ENCODE assay signal across 10 mouse cellular contexts in the genomic region with DNA sequence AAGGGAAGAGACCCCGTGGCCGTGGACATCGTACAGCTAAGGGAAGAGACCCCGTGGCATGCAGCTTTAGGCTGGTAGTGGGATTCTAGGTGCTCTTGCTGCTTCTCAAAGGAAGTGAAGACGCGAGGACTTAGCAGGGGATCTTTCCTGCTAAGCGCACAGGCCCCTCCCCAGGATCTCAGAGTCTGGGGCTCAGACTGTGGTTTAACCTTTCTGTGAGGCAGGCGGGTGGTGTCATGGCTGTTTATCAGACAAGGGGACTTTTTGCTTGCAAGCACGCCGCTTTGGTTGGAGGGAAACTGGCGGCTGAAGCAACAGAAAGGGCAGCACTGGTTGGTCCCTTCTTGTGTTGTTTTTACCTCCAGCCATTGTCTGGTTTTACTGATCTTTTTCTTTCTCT. TPM values are rescaled to one million over a fixed set of nuclear protein-coding genes. Genes with fewer than 3 reads are reported as not detected.
A peak's percentile ranks its signal among the peaks of the same experiment; 100 is the strongest.
DNase-seq lines count a peak whose midpoint lies in the region; ATAC-seq and TF ChIP-seq lines count a peak whose summit lies in the region.
"Had no signal": no experiment of that assay in that cellular context is flagged by ENCODE, and none has a peak within 500 bp of the region (broad histone marks: within the 10 kb centered on the region; RNA-seq: fewer than 3 reads in every experiment).

No protein-coding gene starts in this region.

- 0 out of 2 replicates have a peak overlapping the region, but pooled peaks have one; percentile 1 for H3K27ac ChIP-seq in heart, embryonic 15.5 days
- H3K27ac ChIP-seq in bone marrow macrophage, adult 2 months (ENCODE audit: insufficient read depth, low read depth, low read length) = no peak overlapping the region
- H3K27ac ChIP-seq in neural tube, embryonic 14.5 days (ENCODE audit: low read depth, low read length) = no peak overlapping the region
- H3K27ac ChIP-seq: embryonic facial prominence, embryonic 15.5 days; limb, embryonic 12.5 days had no signal

- peaks cover 8% of the 10 kb centered on the region for H3K4me1 ChIP-seq in heart, embryonic 15.5 days (replicated peaks)
- H3K4me1 ChIP-seq in bone marrow macrophage, adult 2 months (ENCODE audit: control insufficient read depth, insufficient read depth, low read length) = no peaks in the 10 kb centered on the region
- H3K4me1 ChIP-seq in neural tube, embryonic 14.5 days (ENCODE audit: control insufficient read depth, insufficient read depth, low read length) = no peaks in the 10 kb centered on the region
- H3K4me1 ChIP-seq: limb, embryonic 12.5 days had no signal

- H3K9me3 ChIP-seq in heart, embryonic 15.5 days (replicated peaks) = no peaks in the 10 kb centered on the region
- no peaks in the 10 kb centered on the region for H3K9me3 ChIP-seq in neural tube, embryonic 14.5 days (ENCODE audit: control insufficient read depth, low read length)
- H3K9me3 ChIP-seq: embryonic facial prominence, embryonic 15.5 days; limb, embryonic 12.5 days had no signal

- H3K4me2 ChIP-seq in heart, embryonic 15.5 days = peak overlapping the region; percentile 30
- 0 out of 2 replicates have a peak overlapping the region, but pooled peaks have one; percentile 8 for H3K4me2 ChIP-seq in neural tube, embryonic 14.5 days (ENCODE audit: low read depth, low read length)
- H3K4me2 ChIP-seq: embryonic facial prominence, embryonic 15.5 days; limb, embryonic 12.5 days had no signal

- TF ChIP-seq CTCF in bone marrow macrophage, adult 2 months (IDR thresholded peaks at IDR 0.05; ENCODE audit: low read depth, low read length) = no peak

- H3K9ac ChIP-seq in heart, embryonic 15.5 days = 0 out of 2 replicates have a peak overlapping the region, but pooled peaks have one; percentile 32
- H3K9ac ChIP-seq in neural tube, embryonic 14.5 days (replicated peaks; ENCODE audit: low read depth, low read length) = no peak overlapping the region
- H3K9ac ChIP-seq: embryonic facial prominence, embryonic 15.5 days; limb, embryonic 12.5 days had no signal

- 20% methylated on average over 11 of the region's 11 CpGs for WGBS in heart, embryonic 15.5 days
- WGBS in neural tube, embryonic 14.5 days = 9% methylated on average over 11 of the region's 11 CpGs

- 0 out of 2 replicates have a peak overlapping the region, but pooled peaks have one; percentile 12 for H3K4me3 ChIP-seq in heart, embryonic 15.5 days
- H3K4me3 ChIP-seq in bone marrow macrophage, adult 2 months (ENCODE audit: insufficient read depth, low read length) = peak overlapping the region; percentile 11; the same call in 1 of the 2 replicates
- H3K4me3 ChIP-seq in neural tube, embryonic 14.5 days (ENCODE audit: low read depth, low read length) = no peak overlapping the region
- H3K4me3 ChIP-seq: embryonic facial prominence, embryonic 15.5 days; limb, embryonic 12.5 days had no signal

- H3K36me3 ChIP-seq in heart, embryonic 15.5 days = no peaks in the 10 kb centered on the region; the same call in 1 of the 2 replicates
- H3K36me3 ChIP-seq in neural tube, embryonic 14.5 days (ENCODE audit: control insufficient read depth, insufficient read depth, low read length) = peaks cover 70% of the 10 kb centered on the region

- DNase-seq in heart, postnatal 4 days = no peak
- DNase-seq in layer of hippocampus, postnatal 36 days = no peak
- no peak for DNase-seq in cerebellum, adult 8-10 months
- no peak for DNase-seq in layer of hippocampus, adult 18-20 months (ENCODE audit: low spot score in 2 of 2)

- no peaks in the 10 kb centered on the region; the same call in 1 of the 2 replicates for H3K27me3 ChIP-seq in heart, embryonic 15.5 days
- no peaks in the 10 kb centered on the region for H3K27me3 ChIP-seq in neural tube, embryonic 14.5 days (ENCODE audit: control insufficient read depth, insufficient read depth, low read length)
- H3K27me3 ChIP-seq: embryonic facial prominence, embryonic 15.5 days; limb, embryonic 12.5 days had no signal

- ATAC-seq in heart, embryonic 15.5 days (replicated peaks; ENCODE audit: insufficient number of reproducible peaks, insufficient read depth, low FRiP score, low read depth) = no peak
- peak; percentile 91 for ATAC-seq in inflammation-experienced regulatory T-cells, adult 6 months
- ATAC-seq in neural tube, embryonic 14.5 days (ENCODE audit: low read depth) = no peak

- no peak for TF ChIP-seq POLR2A in bone marrow macrophage, adult 2 months (IDR thresholded peaks at IDR 0.05; ENCODE audit: borderline replicate concordance, low read depth, low read length)

RNA-seq across cellular contexts. Expression of gene Ikzf4, which starts 8.8 kb away (rescaled TPM):
- 1.3 and 1.4 TPM in 2 replicates for polyA plus RNA-seq in heart, embryonic 15.5 days (2015; fragmentation: Nextera tagmentation; extraction: Ambion mirVana)
- 1 to 10 TPM; 1.7 to 2.4 TPM for total RNA-seq in heart, postnatal 4 days (2021)
- polyA plus RNA-seq in bone marrow macrophage, adult 2 months (2012; ENCODE audit: insufficient read depth, insufficient read length, missing spikeins) = not detected in 2 replicates
- polyA plus RNA-seq in inflammation-experienced regulatory T-cells, adult 6 months (2017; shearing (Covaris generic)) = 100 to 1,000 TPM in 2 of 3 experiments, 10 to 100 TPM in 1; 76.5 to 154 (median 110) TPM
- 20.3 and 22.9 TPM in 2 replicates for polyA plus RNA-seq in neural tube, embryonic 14.5 days (2014; fragmentation: Nextera tagmentation; extraction: Ambion mirVana)
- 10 to 100 TPM; 14.8 to 15.5 TPM for total RNA-seq in layer of hippocampus, postnatal 36 days (2021)
- total RNA-seq in layer of hippocampus, adult 18-20 months (2021) = 10 to 100 TPM; 15.5 to 16.5 TPM

RNA-seq across cellular contexts. Expression of gene Rps26, which starts 10.5 kb away (rescaled TPM):
- 359 and 409 TPM in 2 replicates for polyA plus RNA-seq in heart, embryonic 15.5 days (2015; fragmentation: Nextera tagmentation; extraction: Ambion mirVana)
- 100 to 1,000 TPM; 505 to 516 TPM for total RNA-seq in heart, postnatal 4 days (2021)
- polyA plus RNA-seq in bone marrow macrophage, adult 2 months (2012; ENCODE audit: insufficient read depth, insufficient read length, missing spikeins) = 886 and 996 TPM in 2 replicates
- polyA plus RNA-seq in inflammation-experienced regulatory T-cells, adult 6 months (2017; shearing (Covaris generic)) = 1,000 to 10,000 TPM; 1,205 to 1,760 (median 1,564) TPM
- polyA plus RNA-seq in neural tube, embryonic 14.5 days (2014; fragmentation: Nextera tagmentation; extraction: Ambion mirVana) = 454 and 493 TPM in 2 replicates
- 100 to 1,000 TPM; 288 to 319 TPM for total RNA-seq in layer of hippocampus, postnatal 36 days (2021)
- total RNA-seq in layer of hippocampus, adult 18-20 months (2021) = 100 to 1,000 TPM; 273 to 330 TPM

RNA-seq across cellular contexts. Expression of gene Suox, which starts 36.9 kb away (rescaled TPM):
- 11.1 and 14.4 TPM in 2 replicates for polyA plus RNA-seq in heart, embryonic 15.5 days (2015; fragmentation: Nextera tagmentation; extraction: Ambion mirVana)
- 10 to 100 TPM; 11.6 to 12.1 TPM for total RNA-seq in heart, postnatal 4 days (2021)
- polyA plus RNA-seq in bone marrow macrophage, adult 2 months (2012; ENCODE audit: insufficient read depth, insufficient read length, missing spikeins) = 6.3 and 7.2 TPM in 2 replicates
- 10 to 100 TPM; 17.0 to 29.7 (median 24.3) TPM for polyA plus RNA-seq in inflammation-experienced regulatory T-cells, adult 6 months (2017; shearing (Covaris generic))
- polyA plus RNA-seq in neural tube, embryonic 14.5 days (2014; fragmentation: Nextera tagmentation; extraction: Ambion mirVana) = 13.1 and 14.6 TPM in 2 replicates
- total RNA-seq in layer of hippocampus, postnatal 36 days (2021) = 10 to 100 TPM; 11.4 to 14.2 TPM
- total RNA-seq in layer of hippocampus, adult 18-20 months (2021) = 10 to 100 TPM; 12.8 to 13.9 TPM

RNA-seq across cellular contexts. Expression of gene Erbb3, which starts 47.6 kb away (rescaled TPM):
- 3.4 and 5.0 TPM in 2 replicates for polyA plus RNA-seq in heart, embryonic 15.5 days (2015; fragmentation: Nextera tagmentation; extraction: Ambion mirVana)
- total RNA-seq in heart, postnatal 4 days (2021) = 1 to 10 TPM; 7.1 to 8.2 TPM
- 2.2 and 2.6 TPM in 2 replicates for polyA plus RNA-seq in bone marrow macrophage, adult 2 months (2012; ENCODE audit: insufficient read depth, insufficient read length, missing spikeins)
- polyA plus RNA-seq in inflammation-experienced regulatory T-cells, adult 6 months (2017; shearing (Covaris generic)) = 1 to 10 TPM; 2.6 to 9.3 (median 3.9) TPM
- polyA plus RNA-seq in neural tube, embryonic 14.5 days (2014; fragmentation: Nextera tagmentation; extraction: Ambion mirVana) = 1.4 and 6.0 TPM in 2 replicates
- total RNA-seq in layer of hippocampus, postnatal 36 days (2021) = 1 to 10 TPM; 7.8 to 8.0 TPM
- 1 to 10 TPM; 7.1 to 7.5 TPM for total RNA-seq in layer of hippocampus, adult 18-20 months (2021)

RNA-seq across cellular contexts. Expression of gene Rab5b, which starts 59.1 kb away (rescaled TPM):
- 61.0 and 67.8 TPM in 2 replicates for polyA plus RNA-seq in heart, embryonic 15.5 days (2015; fragmentation: Nextera tagmentation; extraction: Ambion mirVana)
- total RNA-seq in heart, postnatal 4 days (2021) = 10 to 100 TPM; 65.1 to 66.3 TPM
- 123 and 131 TPM in 2 replicates for polyA plus RNA-seq in bone marrow macrophage, adult 2 months (2012; ENCODE audit: insufficient read depth, insufficient read length, missing spikeins)
- polyA plus RNA-seq in inflammation-experienced regulatory T-cells, adult 6 months (2017; shearing (Covaris generic)) = 10 to 100 TPM; 44.3 to 69.5 (median 63.9) TPM
- polyA plus RNA-seq in neural tube, embryonic 14.5 days (2014; fragmentation: Nextera tagmentation; extraction: Ambion mirVana) = 87.4 and 98.6 TPM in 2 replicates
- 100 to 1,000 TPM; 131 to 134 TPM for total RNA-seq in layer of hippocampus, postnatal 36 days (2021)
- total RNA-seq in layer of hippocampus, adult 18-20 months (2021) = 100 to 1,000 TPM; 133 to 138 TPM
